Mouse (Mus musculus): Measurements from ENCODE around the gene Dip2c.

DNA sequence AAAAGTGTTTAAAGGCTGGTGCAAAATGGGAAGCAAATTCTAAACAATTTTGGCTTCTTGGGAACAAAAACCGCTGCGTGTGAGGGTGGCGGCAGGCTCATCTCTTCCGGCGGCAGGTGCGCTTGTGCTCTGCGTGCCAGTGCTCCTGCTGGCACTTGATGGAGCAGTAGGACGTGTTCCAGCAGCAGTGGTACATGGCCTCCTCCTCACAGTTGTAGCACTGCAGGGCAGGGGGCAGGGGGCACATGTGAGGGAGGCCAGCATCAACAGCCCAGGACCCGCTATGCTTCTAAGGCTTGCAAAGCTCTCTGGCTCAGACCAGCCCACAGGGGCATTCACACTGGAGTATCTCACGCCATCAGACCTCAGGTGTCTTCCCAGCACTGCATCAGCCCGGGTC lies 410.4 kb downstream of the Dip2c start:
- TF ChIP-seq POLR2A (IDR thresholded peaks at IDR 0.05; ENCODE audit: extremely low read depth, insufficient read depth, low read length) (no peak), CTCF (IDR thresholded peaks at IDR 0.05; ENCODE audit: extremely low read depth, insufficient read depth, low read length) (no peak)

Data from cortical plate, adult 2 months (tissue).